Mouse (Mus musculus): ENCODE data around the gene Rbfox2.

Gene Rbfox2

DNA sequence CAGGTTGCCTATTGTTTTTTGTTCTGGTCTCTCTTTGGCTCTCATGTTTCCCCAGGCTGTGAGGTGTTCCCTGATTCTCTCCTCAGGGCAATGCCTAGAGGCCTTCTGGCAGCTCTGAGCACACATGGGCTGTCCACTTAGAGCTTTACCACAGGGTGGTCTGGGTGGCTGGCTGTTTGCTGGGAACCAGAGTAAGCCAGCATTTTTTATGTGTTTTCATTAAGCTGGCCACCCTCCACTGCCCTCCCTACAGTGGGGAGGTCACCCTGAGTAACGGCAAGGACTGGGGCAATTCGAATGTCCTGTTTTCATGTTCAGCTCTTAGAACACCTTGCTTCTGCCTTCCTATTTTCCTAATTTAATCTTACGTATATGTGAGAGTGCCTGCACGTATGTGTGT lies 24.6 kb upstream of the Rbfox2 start:
- DNase-seq (ENCODE audit: low read depth, low spot score) = no peak

DNA sequence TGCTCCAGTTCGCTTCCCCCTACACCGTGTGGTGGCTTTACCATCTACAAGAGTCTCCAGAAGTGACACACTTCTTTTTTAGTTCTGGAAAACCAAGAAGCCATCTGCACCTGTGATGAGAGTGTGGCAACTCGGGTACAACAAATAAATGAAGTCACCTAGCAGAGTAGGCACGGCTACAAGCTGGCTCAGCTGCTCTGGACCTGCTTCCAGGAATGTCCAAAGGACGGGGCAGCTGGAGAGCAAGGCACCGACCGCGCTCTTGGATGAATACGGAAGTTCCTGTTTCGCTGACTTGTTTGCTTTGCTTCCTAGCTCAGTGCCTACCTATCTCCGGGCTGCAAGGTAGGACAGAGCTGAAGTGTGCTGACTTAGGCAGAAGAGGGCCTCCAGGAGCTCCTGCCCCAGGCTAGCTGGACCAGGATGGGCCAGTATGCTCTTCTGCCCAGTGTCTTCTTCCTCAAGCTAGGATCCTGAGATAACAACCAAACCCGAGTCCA lies 22.9 kb upstream of the Rbfox2 start:
- DNase-seq (ENCODE audit: low read depth, low spot score) = no peak

DNA sequence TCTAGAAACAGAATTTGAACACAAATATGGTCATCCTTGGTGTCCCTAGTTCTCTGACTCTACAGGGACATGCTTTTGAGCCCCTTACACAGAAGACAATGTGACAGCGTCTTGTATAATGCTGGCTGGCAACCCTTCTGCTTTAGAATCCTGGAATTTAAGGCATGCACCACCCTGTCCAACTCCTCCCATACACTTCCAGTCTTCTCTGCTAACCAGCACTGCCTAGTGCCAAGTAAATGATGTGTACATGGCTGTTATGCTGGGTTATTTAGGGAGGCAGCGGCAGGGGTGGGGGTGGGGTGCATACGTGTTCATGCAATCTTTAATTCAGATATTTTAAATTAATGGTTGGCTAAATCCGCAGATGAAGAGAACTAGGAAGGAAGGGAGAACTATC lies 19.6 kb upstream of the Rbfox2 start:
- no peak for DNase-seq (ENCODE audit: low read depth, low spot score)

DNA sequence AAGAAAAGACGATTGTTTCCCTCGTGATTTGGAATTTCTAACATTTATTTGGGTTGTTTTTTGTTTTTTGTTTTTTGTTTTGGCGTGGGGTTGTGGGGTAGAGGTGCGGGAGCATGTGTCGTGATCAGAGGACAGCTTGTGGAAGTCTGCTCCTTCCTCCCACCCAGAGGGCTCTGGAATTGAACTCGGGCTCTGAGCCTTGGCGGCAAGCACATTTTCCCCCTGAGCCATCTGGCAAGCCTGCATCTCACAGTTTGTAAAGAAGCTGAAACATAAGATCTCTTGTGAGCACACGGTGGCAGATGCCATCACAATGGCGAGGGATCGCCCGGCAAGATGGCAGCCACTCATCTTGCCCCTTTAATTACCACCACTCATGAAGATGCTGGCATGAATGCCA lies 17.6 kb upstream of the Rbfox2 start:
- DNase-seq (ENCODE audit: low read depth, low spot score) = no peak

DNA sequence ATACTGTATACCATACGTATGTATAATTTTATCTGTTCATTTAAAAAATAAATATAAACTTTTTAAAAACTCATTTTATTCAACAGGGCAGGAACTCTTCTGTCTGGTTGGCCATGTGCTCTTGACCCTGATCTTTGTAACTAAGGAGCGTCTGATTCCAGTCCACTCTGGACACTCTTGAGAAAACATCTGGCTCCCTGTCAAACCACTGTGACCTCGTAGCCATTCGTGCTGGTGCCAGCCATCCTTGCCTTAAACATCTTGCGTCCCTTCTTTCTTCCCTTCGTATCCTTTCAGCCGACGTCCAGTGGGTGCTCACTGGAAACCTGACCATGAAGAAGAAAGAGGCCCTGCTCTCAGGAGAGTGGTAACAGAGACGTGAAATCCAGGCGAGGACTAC lies 16.4 kb upstream of the Rbfox2 start:
- DNase-seq (ENCODE audit: low read depth, low spot score) = no peak

DNA sequence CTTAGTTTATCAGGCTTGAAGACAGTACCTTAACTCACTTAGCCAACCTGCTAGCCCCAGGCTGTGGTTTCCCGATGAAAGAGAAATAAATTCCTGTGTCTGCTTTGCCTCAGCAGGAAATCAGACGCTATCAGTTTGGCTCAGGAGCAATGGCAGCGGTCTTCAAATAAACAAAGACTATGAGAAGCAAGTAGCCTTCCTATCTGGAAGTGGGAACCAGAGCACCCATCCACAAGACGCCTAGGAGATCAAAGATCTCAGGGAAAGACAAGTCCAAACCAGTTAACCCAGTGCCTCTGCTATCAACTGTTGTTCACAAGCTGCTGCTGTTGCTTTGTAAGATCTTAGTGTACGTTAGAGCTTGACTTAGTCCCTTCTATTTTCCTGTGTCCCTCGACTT lies 6.9 kb upstream of the Rbfox2 start:
- no peak for DNase-seq (ENCODE audit: low read depth, low spot score)

DNA sequence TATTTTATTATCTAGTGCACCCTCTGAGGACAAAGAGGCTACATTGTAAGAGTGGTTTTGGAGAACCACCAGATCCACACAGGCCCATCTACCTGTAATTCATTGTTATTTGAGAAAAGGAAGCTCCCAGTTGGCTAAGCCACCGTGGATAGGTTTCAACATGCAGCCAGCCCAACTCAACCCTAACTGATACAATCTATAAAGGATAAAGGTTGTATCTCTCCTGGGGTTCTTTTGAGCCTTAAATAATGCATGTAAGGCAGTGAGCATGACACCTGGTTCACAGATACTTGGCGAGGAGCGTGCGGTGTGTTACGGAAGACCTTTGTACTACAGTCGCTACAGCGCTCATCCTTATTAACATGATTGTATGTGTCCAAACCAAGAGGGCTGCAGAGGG lies 6.0 kb upstream of the Rbfox2 start:
- no peak for DNase-seq (ENCODE audit: low read depth, low spot score)

DNA sequence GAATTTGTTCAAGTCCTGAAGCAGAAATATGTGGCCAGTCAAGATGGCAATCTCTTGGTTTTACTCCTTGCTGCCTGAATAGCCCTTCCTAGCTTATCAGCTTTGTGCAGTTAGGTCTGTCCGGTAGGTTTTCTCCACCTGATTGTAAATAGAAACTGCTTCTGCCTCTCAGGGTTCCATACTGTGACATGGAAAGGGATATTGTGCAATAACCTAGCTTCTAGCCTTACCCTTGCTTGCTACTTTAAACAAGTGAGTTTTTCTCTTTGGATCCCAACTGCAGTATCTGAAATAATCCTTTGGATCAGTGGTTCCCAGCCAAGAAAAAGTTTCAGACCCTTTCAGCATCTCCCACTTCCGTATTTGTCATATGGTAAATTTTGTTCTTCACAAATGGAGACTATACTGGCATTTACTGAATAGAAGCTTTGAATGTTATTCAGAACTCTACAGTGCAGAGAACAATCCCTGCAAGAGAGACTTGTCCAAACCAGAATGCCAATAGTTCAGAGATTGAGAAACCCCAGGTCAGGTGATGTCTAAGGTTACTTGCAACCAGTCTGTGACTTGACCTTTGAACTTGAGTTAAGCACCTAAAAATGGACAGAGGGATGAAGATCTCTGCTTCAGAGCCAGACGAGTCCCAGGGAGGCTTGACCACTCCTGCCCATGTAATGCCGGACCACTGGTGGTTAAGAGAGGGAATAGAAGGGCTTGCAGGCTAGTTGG lies 1.1 kb upstream of the Rbfox2 start:
- no peak for DNase-seq (ENCODE audit: low read depth, low spot score)

DNA sequence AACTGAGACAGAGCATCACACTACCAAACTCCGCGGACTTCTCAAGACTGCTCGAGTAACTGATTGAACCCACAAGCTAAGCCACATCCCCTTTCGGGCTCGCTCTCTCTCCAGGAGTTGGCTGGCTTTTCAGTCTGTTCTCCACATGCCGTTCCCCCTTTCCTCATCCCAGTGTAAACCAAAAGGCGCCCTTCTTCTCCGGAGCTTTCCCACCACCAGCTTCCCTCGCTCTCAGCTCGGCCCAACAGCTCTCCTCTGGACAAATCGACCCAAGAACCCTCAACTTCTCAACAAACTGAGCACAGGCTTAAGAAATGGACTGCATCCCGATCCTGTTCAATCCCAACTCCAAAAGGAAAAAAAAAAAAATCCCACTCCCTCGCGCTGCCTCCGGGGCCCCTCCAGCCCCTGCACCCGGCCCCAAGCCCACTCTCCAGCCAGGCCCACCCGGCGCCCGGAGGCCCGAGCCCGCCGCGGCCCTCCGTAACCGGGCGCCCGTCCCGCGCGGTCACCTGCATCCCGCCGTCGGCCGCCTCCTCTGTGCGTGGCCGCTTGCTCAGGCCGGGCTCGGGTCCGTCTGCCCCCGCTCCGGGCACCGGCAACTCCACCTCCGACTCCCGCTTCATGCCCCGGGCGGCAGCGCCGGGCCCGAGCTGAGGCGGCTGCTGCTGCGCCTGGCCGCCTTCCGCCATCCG lies 805 bp downstream of the Rbfox2 start:
- peak; percentile 11 for DNase-seq (ENCODE audit: low read depth, low spot score)

DNA sequence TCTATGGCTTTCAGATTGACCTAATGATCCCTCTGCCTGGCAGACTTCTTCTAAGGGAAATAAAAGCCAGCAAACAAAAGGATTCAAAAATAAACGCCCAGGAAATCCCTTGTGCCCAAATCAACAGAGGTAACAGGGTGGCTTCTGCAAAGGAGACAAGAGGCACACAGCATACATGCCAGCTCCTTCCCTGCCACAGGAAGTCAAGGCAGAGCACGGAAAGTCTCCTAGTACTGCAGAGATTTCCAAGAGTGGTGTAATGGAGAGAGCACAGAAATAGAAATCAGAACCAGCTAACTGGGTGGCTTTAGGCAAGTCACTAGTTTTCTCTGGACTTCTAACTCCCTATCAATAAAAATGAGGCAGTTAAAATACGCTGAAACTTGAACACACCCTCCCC lies 1.8 kb downstream of the Rbfox2 start:
- no peak for DNase-seq (ENCODE audit: low read depth, low spot score)

DNA sequence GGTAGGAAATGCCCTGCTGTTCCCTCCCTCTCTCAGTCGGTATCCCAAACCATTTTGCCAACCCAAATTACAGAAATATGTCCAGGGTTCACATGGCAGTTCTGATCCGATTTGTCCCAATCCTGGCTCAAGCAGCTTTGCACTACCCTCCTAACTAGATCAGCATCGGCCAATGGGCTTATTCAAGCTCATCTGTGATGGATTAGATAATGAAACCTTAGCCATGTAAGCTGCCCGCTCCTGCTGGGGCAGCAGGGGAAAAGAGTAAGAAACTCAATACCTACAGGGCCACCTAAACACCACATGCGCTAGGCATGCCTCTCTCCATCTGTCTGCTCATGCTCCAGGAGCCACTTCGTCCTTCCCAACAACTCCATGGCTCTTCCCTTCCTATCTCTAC lies 5.7 kb downstream of the Rbfox2 start:
- DNase-seq (ENCODE audit: low read depth, low spot score) = no peak

DNA sequence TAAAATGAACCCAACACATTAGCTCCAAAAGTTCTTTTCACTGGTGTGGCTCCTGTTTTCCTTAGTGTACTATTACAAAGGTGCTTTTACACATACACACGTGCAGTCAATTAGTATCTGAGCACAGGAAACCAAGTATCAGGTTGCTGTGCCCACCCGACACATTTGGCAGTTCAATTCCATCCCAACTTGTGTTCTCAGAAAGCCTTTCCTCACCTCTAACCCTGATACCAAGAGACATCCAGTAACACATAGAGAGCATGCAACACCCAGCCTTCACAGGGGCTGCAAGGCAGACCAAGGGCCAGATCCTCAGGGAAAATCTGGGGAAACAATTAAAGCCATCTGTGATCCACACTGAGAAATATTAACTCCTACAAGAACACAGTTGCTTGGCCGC lies 8.2 kb downstream of the Rbfox2 start:
- DNase-seq (ENCODE audit: low read depth, low spot score) = no peak

DNA sequence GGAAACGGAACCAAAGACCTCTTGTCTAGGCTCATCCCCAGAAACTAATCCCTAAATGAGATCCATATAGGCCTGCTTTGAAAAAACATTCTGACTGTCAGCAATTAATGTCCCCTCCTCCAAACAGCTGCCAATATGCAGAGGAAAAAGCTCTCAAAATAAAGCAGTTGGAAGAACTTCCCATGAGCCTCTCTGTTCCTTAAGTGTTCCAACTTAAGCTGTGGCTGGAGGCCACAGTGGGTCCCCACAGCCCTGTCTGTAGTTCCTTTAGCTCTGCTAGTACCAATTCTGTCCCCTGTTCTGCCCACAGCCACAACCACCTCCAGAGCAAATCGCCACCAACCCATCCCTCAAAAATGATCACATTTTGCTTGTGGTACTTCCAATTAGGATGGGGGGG lies 10.2 kb downstream of the Rbfox2 start:
- DNase-seq (ENCODE audit: low read depth, low spot score) = no peak

DNA sequence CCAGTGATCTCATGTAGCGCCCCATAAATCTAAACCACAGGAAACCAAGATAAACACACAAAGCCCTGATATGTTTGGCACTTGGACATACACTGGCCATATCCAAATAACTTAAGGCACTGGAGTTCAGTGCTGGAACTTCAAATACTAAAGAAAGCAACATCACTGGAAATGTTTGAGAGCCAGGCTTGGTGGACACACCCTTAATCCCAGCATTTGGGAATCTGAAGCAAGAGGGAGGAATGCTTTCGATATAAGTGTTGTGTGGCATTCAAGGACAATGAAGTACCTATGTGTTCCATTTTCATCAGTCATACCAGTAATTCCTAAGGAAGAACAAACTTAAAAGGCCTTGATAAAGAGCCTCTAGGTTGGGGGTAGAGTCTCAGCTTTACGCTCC lies 13.3 kb downstream of the Rbfox2 start:
- no peak for DNase-seq (ENCODE audit: low read depth, low spot score)

DNA sequence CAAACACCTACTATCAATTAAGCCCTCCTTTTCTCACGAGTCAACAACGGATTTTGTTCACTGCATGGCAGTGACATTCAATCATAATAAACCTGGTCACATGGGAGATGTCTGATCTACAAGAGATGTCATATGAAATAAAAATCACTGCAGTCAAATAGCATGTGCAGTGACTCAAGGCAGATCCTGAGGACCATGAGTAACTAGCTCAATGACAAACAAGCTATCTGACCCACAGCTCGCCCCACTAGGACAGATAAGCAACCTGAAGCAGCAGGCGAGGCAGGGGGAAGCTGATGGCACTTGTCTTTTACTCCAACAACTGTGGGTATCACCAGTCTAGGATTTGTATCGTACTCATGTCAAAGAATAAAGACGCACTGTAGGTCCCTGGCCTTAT lies 14.4 kb downstream of the Rbfox2 start:
- DNase-seq (ENCODE audit: low read depth, low spot score) = no peak

DNA sequence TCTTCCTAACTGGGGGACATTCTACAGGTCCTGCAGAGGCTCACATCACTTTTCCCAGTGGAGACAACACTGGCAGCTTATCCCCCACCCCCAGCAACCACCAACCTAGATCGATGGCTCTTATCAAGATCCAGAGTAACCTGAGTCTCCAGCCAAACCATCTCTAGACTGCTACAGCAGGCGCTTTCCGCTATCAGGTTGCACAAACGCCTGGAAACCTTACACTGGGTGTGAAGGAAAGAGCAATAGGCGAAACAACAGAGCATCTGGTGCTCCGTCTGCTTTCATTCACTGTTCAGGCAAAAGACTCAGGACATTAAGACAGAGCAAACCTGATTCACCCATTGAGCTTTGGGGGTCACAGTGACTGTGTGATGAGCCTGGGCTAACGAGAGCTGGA lies 15.3 kb downstream of the Rbfox2 start:
- no peak for DNase-seq (ENCODE audit: low read depth, low spot score)

DNA sequence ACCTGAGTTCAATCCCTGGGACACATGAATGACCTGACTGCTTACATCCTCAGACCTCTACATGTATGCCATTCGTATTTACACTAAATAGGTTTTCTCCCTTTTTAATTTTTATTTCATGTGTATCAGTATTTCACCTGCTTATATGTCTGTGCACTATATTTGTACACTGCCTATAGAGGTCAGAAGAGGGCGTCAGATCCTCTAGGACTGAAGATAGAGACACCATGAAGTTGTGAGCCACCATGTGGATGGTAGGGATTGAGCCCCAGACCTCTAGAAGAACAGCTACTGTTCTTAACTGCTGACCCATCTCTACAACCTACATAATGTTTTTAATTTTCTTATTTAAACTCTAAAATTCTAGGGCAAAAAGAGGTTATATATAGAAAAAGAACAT lies 16.5 kb downstream of the Rbfox2 start:
- no peak for DNase-seq (ENCODE audit: low read depth, low spot score)

DNA sequence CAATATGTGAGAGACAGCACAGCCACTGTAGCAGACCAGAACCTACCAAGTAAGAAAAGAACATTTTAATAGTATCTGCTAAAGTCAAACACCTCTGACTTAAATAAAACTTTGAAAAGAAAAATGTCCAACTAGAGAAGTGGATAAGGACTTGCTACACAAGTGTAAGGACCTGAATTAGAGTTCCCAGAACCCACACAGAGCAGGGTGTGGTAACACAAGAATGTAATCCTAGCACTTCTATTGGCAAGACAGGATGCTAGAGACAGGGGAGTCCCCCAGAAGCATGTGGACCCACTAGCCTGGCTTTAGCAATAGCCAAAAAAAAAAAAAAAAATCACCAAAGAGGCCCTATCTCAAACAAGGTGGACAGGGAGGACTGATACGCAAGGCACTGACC lies 26.7 kb downstream of the Rbfox2 start:
- DNase-seq (ENCODE audit: low read depth, low spot score) = no peak

DNA sequence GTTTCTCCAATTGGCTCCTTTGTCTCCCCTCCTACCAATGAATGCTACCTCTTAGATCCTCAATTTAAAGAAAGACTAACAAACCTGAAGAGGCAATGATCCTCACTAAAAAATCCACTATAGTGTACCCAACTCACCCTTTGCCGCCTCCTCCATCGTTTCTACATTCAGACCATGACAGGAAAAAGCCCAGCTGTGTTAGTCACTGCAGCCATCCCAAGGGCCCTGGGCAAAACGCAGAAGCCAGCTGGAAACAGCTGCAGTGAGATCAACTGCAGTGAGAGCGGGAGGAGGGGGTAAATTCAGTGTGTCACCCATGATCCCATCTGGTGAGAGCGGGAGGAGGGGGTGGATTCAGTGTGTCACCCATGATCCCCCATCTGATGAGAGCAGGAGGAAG lies 28.0 kb downstream of the Rbfox2 start:
- no peak for DNase-seq (ENCODE audit: low read depth, low spot score)

DNA sequence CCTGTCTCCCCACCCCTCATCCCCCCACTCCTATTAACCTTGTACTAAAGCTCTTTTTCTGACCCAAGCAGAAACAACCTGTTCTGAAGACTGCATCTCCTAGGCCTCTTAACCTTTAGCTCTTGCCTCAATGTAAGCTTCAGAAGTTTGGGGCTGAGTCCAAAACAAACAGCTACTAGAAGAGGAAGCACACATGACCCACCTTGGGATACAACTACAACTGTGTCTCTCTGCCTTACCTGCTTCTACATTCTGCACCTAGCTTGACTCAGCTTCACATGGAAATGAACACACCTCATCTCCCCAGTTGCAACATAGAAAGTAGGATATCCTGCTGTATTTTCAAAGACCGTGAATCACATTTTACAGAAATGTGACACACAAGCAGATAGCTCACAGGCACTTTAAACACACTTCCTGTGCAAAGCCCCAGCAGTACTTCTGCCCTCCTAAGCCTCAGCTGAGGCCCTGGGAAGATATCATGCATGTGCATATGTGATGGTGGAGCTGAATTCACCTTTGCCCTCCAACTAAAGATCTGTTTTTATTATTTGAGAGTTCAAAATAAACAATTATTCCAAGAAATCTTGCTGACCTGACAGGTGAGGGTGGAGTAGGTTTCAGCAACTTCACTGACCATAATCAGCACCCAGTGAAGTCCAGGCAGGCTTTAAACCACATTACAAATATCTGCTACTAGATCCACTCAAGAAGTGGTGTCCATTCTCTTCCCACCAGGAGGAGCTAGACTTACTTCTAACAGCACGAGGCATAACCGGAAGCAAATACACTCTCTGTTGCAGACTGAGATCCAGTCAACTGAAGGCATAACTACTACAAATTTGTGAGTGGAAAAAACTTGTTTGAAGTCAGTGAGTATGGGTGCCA lies 29.7 kb downstream of the Rbfox2 start:
- no peak for DNase-seq (ENCODE audit: low read depth, low spot score)

DNA sequence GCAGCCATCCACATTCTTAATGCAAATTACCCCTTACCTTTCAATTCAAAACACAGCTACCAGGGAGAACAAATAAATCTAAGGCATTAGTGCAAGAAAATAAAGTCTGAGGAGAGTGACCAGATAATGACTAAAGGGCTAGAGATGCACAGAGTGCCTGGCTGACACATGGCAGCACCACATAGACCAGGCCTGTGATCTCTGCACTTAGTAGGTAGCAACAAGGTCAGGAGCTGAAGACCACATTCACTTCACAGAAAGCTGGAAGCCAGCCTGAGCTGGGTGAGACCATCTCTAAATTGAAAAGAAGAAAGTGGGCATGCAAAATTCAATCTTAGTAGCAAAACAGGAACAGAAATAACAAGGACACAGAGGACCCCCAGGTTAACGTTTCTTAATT lies 30.5 kb downstream of the Rbfox2 start:
- no peak for DNase-seq (ENCODE audit: low read depth, low spot score)

DNA sequence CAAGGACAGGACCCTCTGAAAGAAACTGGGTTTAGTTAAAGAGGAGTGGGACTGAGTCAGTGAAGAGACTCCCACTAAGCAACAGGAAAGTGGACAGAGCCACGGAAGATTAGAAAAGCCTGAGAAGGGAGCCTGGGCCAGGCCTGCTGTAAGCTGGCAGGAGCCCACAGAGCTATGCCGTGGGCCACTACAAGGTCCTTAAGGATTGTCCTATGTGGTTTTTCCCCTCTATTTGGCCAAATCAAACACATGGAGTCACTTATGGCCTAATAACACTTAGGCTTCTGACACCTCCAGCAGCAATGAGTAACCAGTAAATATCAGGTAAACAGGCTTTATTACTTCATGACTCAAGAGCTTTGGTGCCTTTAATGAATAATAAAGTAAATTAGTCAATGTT lies 31.2 kb downstream of the Rbfox2 start:
- no peak for DNase-seq (ENCODE audit: low read depth, low spot score)

All from telencephalon, adult 2 months (tissue).